Comparison of ENCODE assay signal across 8 mouse cellular contexts in genomic region chr11:93887080-93887447, GRCm38 (mm10). TPM values are rescaled to one million over a fixed set of nuclear protein-coding genes. Genes with fewer than 3 reads are reported as not detected.
DNase-seq lines count a peak whose midpoint lies in the region; ATAC-seq and TF ChIP-seq lines count a peak whose summit lies in the region.

No protein-coding gene starts in this region.

- no peaks in the 10 kb centered on the region for H3K36me3 ChIP-seq in neural tube, embryonic 11.5 days (ENCODE audit: control insufficient read depth, insufficient read depth, low read length)
- H3K36me3 ChIP-seq in hindbrain, embryonic 10.5 days: peaks cover 36% of the 10 kb centered on the region
- no peaks in the 10 kb centered on the region for H3K36me3 ChIP-seq in lung, postnatal 0 days (ENCODE audit: insufficient read depth, low read length)
- H3K36me3 ChIP-seq in stomach, postnatal 0 days (ENCODE audit: control insufficient read depth, insufficient read depth, low read length): no peaks in the 10 kb centered on the region

- H3K27ac ChIP-seq in neural tube, embryonic 11.5 days (ENCODE audit: low read depth, low read length): no peak overlapping the region; the same call in 1 of the 2 replicates
- peak overlapping the region; percentile 99 for H3K27ac ChIP-seq in hindbrain, embryonic 10.5 days
- H3K27ac ChIP-seq in lung, postnatal 0 days (ENCODE audit: low read length): peak overlapping the region; percentile 97; the same call in 1 of the 2 replicates
- H3K27ac ChIP-seq in stomach, postnatal 0 days (replicated peaks): peak overlapping the region; percentile 97; the same call in 1 of the 2 replicates

- peak overlapping the region; percentile 86 for H3K4me2 ChIP-seq in neural tube, embryonic 11.5 days (ENCODE audit: low read depth)
- H3K4me2 ChIP-seq in lung, postnatal 0 days (replicated peaks; ENCODE audit: low read depth, low read length): peak overlapping the region; percentile 91
- peak overlapping the region; percentile 85 for H3K4me2 ChIP-seq in stomach, postnatal 0 days (replicated peaks; ENCODE audit: low read depth)

- H3K27me3 ChIP-seq in neural tube, embryonic 11.5 days (ENCODE audit: control insufficient read depth, insufficient read depth, low read length): no peaks in the 10 kb centered on the region
- H3K27me3 ChIP-seq in hindbrain, embryonic 10.5 days (ENCODE audit: insufficient read depth, poor library complexity, severe bottlenecking): no peaks in the 10 kb centered on the region
- no peaks in the 10 kb centered on the region for H3K27me3 ChIP-seq in lung, postnatal 0 days (replicated peaks; ENCODE audit: insufficient read depth, low read length)
- no peaks in the 10 kb centered on the region for H3K27me3 ChIP-seq in stomach, postnatal 0 days (ENCODE audit: control insufficient read depth, insufficient read depth, low read length)

- H3K9ac ChIP-seq in neural tube, embryonic 11.5 days (ENCODE audit: low read length): peak overlapping the region; percentile 97
- peak overlapping the region; percentile 97; the same call in 1 of the 2 replicates for H3K9ac ChIP-seq in lung, postnatal 0 days (replicated peaks; ENCODE audit: low read depth)
- peak overlapping the region; percentile 98 for H3K9ac ChIP-seq in stomach, postnatal 0 days (ENCODE audit: low read length)

- no peak for TF ChIP-seq EP300 in lung, postnatal 0 days (IDR thresholded peaks at IDR 0.05)
- no peak for TF ChIP-seq EP300 in stomach, postnatal 0 days (optimal IDR thresholded peaks at IDR 0.05)

- DNase-seq in cerebellum, adult 11-12 months: peak; percentile 20
- DNase-seq in cerebellum, postnatal 4 days (ENCODE audit: low spot score in 2 of 2): no peak
- DNase-seq in neural tube, embryonic 11.5 days (ENCODE audit: low spot score): no peak
- no peak for DNase-seq in neural tube, embryonic 10.5 days (ENCODE audit: extremely low spot score, low spot score)
- no peak for DNase-seq in hindbrain, embryonic 10.5 days (ENCODE audit: low spot score)
- no peak for DNase-seq in lung, postnatal 0 days (ENCODE audit: low spot score)
- no peak for DNase-seq in stomach, postnatal 0 days (ENCODE audit: low spot score)
- DNase-seq in spleen, postnatal 10 days (ENCODE audit: low spot score in 2 of 2): no peak

- H3K4me1 ChIP-seq in neural tube, embryonic 11.5 days (ENCODE audit: control insufficient read depth, insufficient read depth, low read length): peaks cover 18% of the 10 kb centered on the region
- H3K4me1 ChIP-seq in hindbrain, embryonic 10.5 days (replicated peaks): peaks cover 30% of the 10 kb centered on the region
- peaks cover 9% of the 10 kb centered on the region; the same call in 1 of the 2 replicates for H3K4me1 ChIP-seq in lung, postnatal 0 days (ENCODE audit: insufficient read depth, low read depth, low read length)
- 0 out of 2 replicates have a peak, but pooled peaks cover 3% of the 10 kb centered on the region for H3K4me1 ChIP-seq in stomach, postnatal 0 days (replicated peaks; ENCODE audit: control insufficient read depth, insufficient read depth)

- H3K4me3 ChIP-seq in neural tube, embryonic 11.5 days (ENCODE audit: low read depth, low read length): peak overlapping the region; percentile 98
- peak overlapping the region; percentile 98 for H3K4me3 ChIP-seq in hindbrain, embryonic 10.5 days
- peak overlapping the region; percentile 98 for H3K4me3 ChIP-seq in lung, postnatal 0 days (ENCODE audit: low read depth, low read length)
- peak overlapping the region; percentile 99 for H3K4me3 ChIP-seq in stomach, postnatal 0 days (ENCODE audit: low read depth, low read length)

- 3% methylated on average over 4 of the region's 4 CpGs for WGBS in neural tube, embryonic 11.5 days
- 9% methylated on average over 4 of the region's 4 CpGs for WGBS in hindbrain, embryonic 10.5 days
- 3% methylated on average over 4 of the region's 4 CpGs for WGBS in lung, postnatal 0 days
- WGBS in stomach, postnatal 0 days: 5% methylated on average over 4 of the region's 4 CpGs

- ATAC-seq in neural tube, embryonic 11.5 days (ENCODE audit: insufficient read depth, low FRiP score, low TSS enrichment): no peak
- no peak for ATAC-seq in lung, postnatal 0 days
- no peak for ATAC-seq in stomach, postnatal 0 days (ENCODE audit: low FRiP score, low TSS enrichment)

- TF ChIP-seq CTCF in lung, postnatal 0 days (IDR thresholded peaks at IDR 0.05): no peak
- TF ChIP-seq CTCF in stomach, postnatal 0 days (IDR thresholded peaks at IDR 0.05; ENCODE audit: low read depth): no peak

- no peaks in the 10 kb centered on the region for H3K9me3 ChIP-seq in neural tube, embryonic 11.5 days (ENCODE audit: control insufficient read depth, low read length)
- no peaks in the 10 kb centered on the region for H3K9me3 ChIP-seq in hindbrain, embryonic 10.5 days
- H3K9me3 ChIP-seq in lung, postnatal 0 days (ENCODE audit: low read length): no peaks in the 10 kb centered on the region
- no peaks in the 10 kb centered on the region for H3K9me3 ChIP-seq in stomach, postnatal 0 days (ENCODE audit: control insufficient read depth, low read length)

RNA-seq across cellular contexts. Expression of gene Mbtd1, which starts 1.4 kb away (rescaled TPM):
- 26.4 and 29.5 TPM in 2 replicates for polyA plus RNA-seq in neural tube, embryonic 11.5 days (2014; fragmentation: Nextera tagmentation; extraction: Ambion mirVana)
- polyA plus RNA-seq in hindbrain, embryonic 10.5 days (2016; fragmentation: Nextera tagmentation; extraction: Ambion mirVana): 26.9 and 34.0 TPM in 2 replicates
- 11.1 and 12.4 TPM in 2 replicates for polyA plus RNA-seq in lung, postnatal 0 days (2015; fragmentation: Nextera tagmentation; extraction: Ambion mirVana)
- polyA plus RNA-seq in stomach, postnatal 0 days (2015; fragmentation: Nextera tagmentation; extraction: Ambion mirVana): 8.9 and 9.0 TPM in 2 replicates

RNA-seq across cellular contexts. Expression of gene Utp18, which starts 1.5 kb away (rescaled TPM):
- polyA plus RNA-seq in neural tube, embryonic 11.5 days (2014; fragmentation: Nextera tagmentation; extraction: Ambion mirVana): 40.7 and 45.0 TPM in 2 replicates
- polyA plus RNA-seq in hindbrain, embryonic 10.5 days (2016; fragmentation: Nextera tagmentation; extraction: Ambion mirVana): 30.9 and 35.8 TPM in 2 replicates
- 10.4 and 12.1 TPM in 2 replicates for polyA plus RNA-seq in lung, postnatal 0 days (2015; fragmentation: Nextera tagmentation; extraction: Ambion mirVana)
- polyA plus RNA-seq in stomach, postnatal 0 days (2015; fragmentation: Nextera tagmentation; extraction: Ambion mirVana): 16.4 and 17.5 TPM in 2 replicates
